Mouse (Mus musculus): ENCODE results near the gene Usp16. TPM values are rescaled to one million over a fixed set of nuclear protein-coding genes. Genes with fewer than 3 reads are reported as not detected.

The Usp16 gene
- polyA plus RNA-seq, 1 experiment from 2014 or later = 43.5 TPM

DNA sequence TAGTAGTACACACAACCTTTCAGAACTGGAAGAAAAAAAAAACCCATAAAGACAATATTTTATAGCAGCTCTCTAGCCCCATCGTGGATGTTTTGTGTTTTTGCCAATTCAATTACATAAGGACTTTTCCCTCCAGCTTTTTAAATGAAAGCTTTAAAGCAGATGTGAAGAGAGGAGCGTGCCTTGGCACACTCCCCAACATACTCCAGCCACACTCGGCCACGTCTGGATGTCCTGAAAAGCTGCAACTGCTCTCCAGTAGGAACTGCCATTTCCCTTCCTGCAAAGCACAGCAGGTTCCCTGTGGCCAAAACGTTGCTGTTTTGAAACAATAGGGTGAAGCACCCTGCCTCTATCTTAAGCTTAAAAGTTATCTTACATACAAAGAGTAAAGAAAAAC, 12.2 kb upstream of the Usp16 start:
- Histone ChIP-seq H3K9ac (replicated peaks; ENCODE audit: low read depth) (no peak overlapping the region), H3K27me3 (replicated peaks; ENCODE audit: insufficient read depth, low read length) (no peaks in the 10 kb centered on the region), H3K36me3 (ENCODE audit: insufficient read depth, low read length) (no peaks in the 10 kb centered on the region), H3K27ac (ENCODE audit: low read length) (peak overlapping the region; percentile 47; the same call in 1 of the 2 replicates), H3K4me1 (ENCODE audit: insufficient read depth, low read depth, low read length) (peaks cover 16% of the 10 kb centered on the region; the same call in 1 of the 2 replicates), H3K4me3 (ENCODE audit: low read depth, low read length) (no peak overlapping the region), H3K9me3 (ENCODE audit: low read length) (no peaks in the 10 kb centered on the region), H3K4me2 (replicated peaks; ENCODE audit: low read depth, low read length) (no peak overlapping the region)
- ATAC-seq (no peak), DNase-seq (ENCODE audit: low spot score) (peak; percentile 62)
- no peak for TF ChIP-seq CTCF (IDR thresholded peaks at IDR 0.05)
- TF ChIP-seq EP300 (IDR thresholded peaks at IDR 0.05) = no peak
- 23% methylated on average over 5 of the region's 5 CpGs for WGBS

DNA sequence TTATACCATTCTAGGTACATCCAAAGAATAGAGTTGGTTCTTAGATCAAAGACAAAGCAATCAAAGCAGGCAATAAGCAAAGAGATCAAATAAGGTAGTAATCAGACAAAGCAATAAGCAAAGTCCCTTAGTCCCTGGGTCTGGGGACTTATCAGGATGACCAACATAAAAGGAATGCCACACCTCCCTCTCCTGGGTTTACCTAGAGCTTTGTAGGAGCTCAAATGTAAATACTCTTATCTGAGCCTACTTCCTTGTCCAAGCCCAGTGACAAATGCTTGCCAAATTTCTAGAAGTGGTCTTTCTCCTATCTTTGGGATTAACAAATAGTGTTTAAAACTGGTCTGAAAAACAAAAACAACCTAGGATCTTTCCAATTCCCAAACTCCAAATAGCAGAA, 11.3 kb upstream of the Usp16 start:
- Histone ChIP-seq H3K27me3 (replicated peaks; ENCODE audit: insufficient read depth, low read length) (no peaks in the 10 kb centered on the region), H3K9ac (replicated peaks; ENCODE audit: low read depth) (no peak overlapping the region), H3K4me2 (replicated peaks; ENCODE audit: low read depth, low read length) (no peak overlapping the region), H3K36me3 (ENCODE audit: insufficient read depth, low read length) (no peaks in the 10 kb centered on the region), H3K9me3 (ENCODE audit: low read length) (no peaks in the 10 kb centered on the region), H3K4me1 (ENCODE audit: insufficient read depth, low read depth, low read length) (peaks cover 16% of the 10 kb centered on the region; the same call in 1 of the 2 replicates), H3K4me3 (ENCODE audit: low read depth, low read length) (no peak overlapping the region), H3K27ac (ENCODE audit: low read length) (peak overlapping the region; percentile 47)
- no peak for TF ChIP-seq CTCF (IDR thresholded peaks at IDR 0.05)
- TF ChIP-seq EP300 (IDR thresholded peaks at IDR 0.05) = peak; percentile 74; the same call in 1 of the 2 replicates
- peak; percentile 76 for DNase-seq (ENCODE audit: low spot score)
- peak; percentile 30; the same call in 1 of the 2 replicates for ATAC-seq

DNA sequence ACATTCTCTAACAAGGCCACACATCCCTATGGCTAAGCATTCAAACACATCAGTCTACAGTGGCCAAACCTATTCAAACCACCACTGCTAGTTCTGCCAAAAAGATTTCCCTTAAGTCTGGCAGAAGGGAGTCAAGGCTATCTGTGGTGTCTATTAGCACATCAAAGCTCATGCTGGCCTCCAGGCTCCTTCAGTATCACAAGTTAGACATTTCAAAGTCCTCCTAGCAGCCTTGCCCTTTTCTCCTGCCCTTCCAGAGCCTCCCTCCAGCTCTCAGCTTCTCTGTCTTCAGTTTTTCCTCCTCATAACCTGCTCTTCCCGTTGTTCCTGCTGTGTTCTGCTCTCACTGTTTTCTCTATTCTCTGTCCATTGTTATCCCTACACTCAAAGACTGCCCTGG, 10.4 kb upstream of the Usp16 start:
- ATAC-seq (no peak), DNase-seq (ENCODE audit: low spot score) (no peak)
- H3K27me3 ChIP-seq (replicated peaks; ENCODE audit: insufficient read depth, low read length) = no peaks in the 10 kb centered on the region
- no peak overlapping the region for H3K27ac ChIP-seq (ENCODE audit: low read length)
- H3K4me2 ChIP-seq (replicated peaks; ENCODE audit: low read depth, low read length) = no peak overlapping the region
- no peak overlapping the region for H3K4me3 ChIP-seq (ENCODE audit: low read depth, low read length)
- 29% methylated on average over 1 of the region's 1 CpGs for WGBS
- peaks cover 16% of the 10 kb centered on the region; the same call in 1 of the 2 replicates for H3K4me1 ChIP-seq (ENCODE audit: insufficient read depth, low read depth, low read length)
- no peak overlapping the region for H3K9ac ChIP-seq (replicated peaks; ENCODE audit: low read depth)
- H3K36me3 ChIP-seq (ENCODE audit: insufficient read depth, low read length) = no peaks in the 10 kb centered on the region
- no peak for TF ChIP-seq CTCF (IDR thresholded peaks at IDR 0.05)
- TF ChIP-seq EP300 (IDR thresholded peaks at IDR 0.05) = no peak
- H3K9me3 ChIP-seq (ENCODE audit: low read length) = no peaks in the 10 kb centered on the region

- Histone ChIP-seq H3K4me1 (ENCODE audit: insufficient read depth, low read depth, low read length) (peaks cover 12% of the 10 kb centered on the region; the same call in 1 of the 2 replicates), H3K9ac (replicated peaks; ENCODE audit: low read depth) (no peak overlapping the region), H3K9me3 (ENCODE audit: low read length) (no peaks in the 10 kb centered on the region), H3K4me2 (replicated peaks; ENCODE audit: low read depth, low read length) (no peak overlapping the region), H3K27ac (ENCODE audit: low read length) (no peak overlapping the region), H3K27me3 (replicated peaks; ENCODE audit: insufficient read depth, low read length) (no peaks in the 10 kb centered on the region), H3K36me3 (ENCODE audit: insufficient read depth, low read length) (no peaks in the 10 kb centered on the region), H3K4me3 (ENCODE audit: low read depth, low read length) (no peak overlapping the region)
- ATAC-seq (no peak), DNase-seq (ENCODE audit: low spot score) (no peak)
- TF ChIP-seq CTCF (IDR thresholded peaks at IDR 0.05) (no peak), EP300 (IDR thresholded peaks at IDR 0.05) (no peak)
These were observed 9.4 kb upstream of the Usp16 start for GRCm38 (mm10) chr16:87445110-87445509.

DNA sequence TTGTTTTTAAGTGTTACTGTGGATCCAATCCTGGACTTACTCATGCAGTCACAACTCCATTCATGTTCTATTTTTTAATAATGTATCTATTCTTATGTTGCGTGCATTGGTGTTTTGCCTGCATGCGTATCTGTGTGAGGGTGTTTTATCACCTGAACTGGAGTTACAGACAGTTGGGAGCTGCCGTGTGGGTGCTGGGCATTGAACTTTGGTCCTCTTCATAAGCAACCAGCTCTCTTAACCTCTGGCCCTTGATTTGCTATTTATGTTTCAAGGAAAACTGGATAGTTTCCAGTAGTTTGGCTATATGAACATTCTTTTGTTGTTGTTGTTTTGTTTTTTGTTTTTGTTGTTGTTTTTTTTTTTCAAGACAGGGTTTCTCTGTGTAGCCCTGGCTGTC, 9.0 kb upstream of the Usp16 start:
- no peaks in the 10 kb centered on the region for H3K9me3 ChIP-seq (ENCODE audit: low read length)
- no peak overlapping the region for H3K4me2 ChIP-seq (replicated peaks; ENCODE audit: low read depth, low read length)
- TF ChIP-seq CTCF (IDR thresholded peaks at IDR 0.05) (no peak), EP300 (IDR thresholded peaks at IDR 0.05) (no peak)
- no peak overlapping the region for H3K4me3 ChIP-seq (ENCODE audit: low read depth, low read length)
- ATAC-seq (no peak), DNase-seq (ENCODE audit: low spot score) (no peak)
- no peak overlapping the region for H3K9ac ChIP-seq (replicated peaks; ENCODE audit: low read depth)
- no peaks in the 10 kb centered on the region for H3K36me3 ChIP-seq (ENCODE audit: insufficient read depth, low read length)
- peaks cover 12% of the 10 kb centered on the region; the same call in 1 of the 2 replicates for H3K4me1 ChIP-seq (ENCODE audit: insufficient read depth, low read depth, low read length)
- H3K27ac ChIP-seq (ENCODE audit: low read length) = no peak overlapping the region
- no peaks in the 10 kb centered on the region for H3K27me3 ChIP-seq (replicated peaks; ENCODE audit: insufficient read depth, low read length)
- 92% methylated on average over 3 of the region's 3 CpGs for WGBS

DNA sequence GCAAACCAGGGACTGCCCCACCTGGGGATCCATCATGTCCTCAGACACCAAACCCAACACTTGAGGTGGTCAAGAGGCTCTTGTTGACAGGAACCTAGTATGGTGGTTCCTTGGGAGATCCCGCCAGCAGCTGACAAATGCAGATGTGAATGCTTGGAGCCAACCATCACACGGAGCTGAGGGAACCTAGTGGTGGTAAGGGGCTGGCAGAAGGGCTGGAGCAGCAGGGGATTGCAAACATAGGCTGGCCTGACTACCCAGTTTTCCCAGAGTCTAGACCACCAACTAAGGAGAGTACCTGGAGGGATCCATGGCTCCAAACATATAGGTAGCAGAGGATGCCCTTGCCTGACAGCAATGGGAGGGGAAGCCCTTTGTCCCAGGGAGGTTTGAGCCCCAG, 1.3 kb upstream of the Usp16 start:
- ATAC-seq (no peak), DNase-seq (ENCODE audit: low spot score) (no peak)
- no peaks in the 10 kb centered on the region for H3K9me3 ChIP-seq (ENCODE audit: low read length)
- H3K4me3 ChIP-seq (ENCODE audit: low read depth, low read length) = no peak overlapping the region
- no peak overlapping the region for H3K9ac ChIP-seq (replicated peaks; ENCODE audit: low read depth)
- H3K4me2 ChIP-seq (replicated peaks; ENCODE audit: low read depth, low read length) = no peak overlapping the region
- 76% methylated on average over 2 of the region's 2 CpGs for WGBS
- no peaks in the 10 kb centered on the region for H3K27me3 ChIP-seq (replicated peaks; ENCODE audit: insufficient read depth, low read length)
- H3K36me3 ChIP-seq (ENCODE audit: insufficient read depth, low read length) = no peaks in the 10 kb centered on the region
- peaks cover 5% of the 10 kb centered on the region; the same call in 1 of the 2 replicates for H3K4me1 ChIP-seq (ENCODE audit: insufficient read depth, low read depth, low read length)
- TF ChIP-seq EP300 (IDR thresholded peaks at IDR 0.05) = no peak
- no peak overlapping the region for H3K27ac ChIP-seq (ENCODE audit: low read length)

- Histone ChIP-seq H3K27me3 (replicated peaks; ENCODE audit: insufficient read depth, low read length) (no peaks in the 10 kb centered on the region), H3K4me1 (ENCODE audit: insufficient read depth, low read depth, low read length) (peaks cover 5% of the 10 kb centered on the region; the same call in 1 of the 2 replicates), H3K4me2 (replicated peaks; ENCODE audit: low read depth, low read length) (peak overlapping the region; percentile 91), H3K4me3 (ENCODE audit: low read depth, low read length) (peak overlapping the region; percentile 91), H3K27ac (ENCODE audit: low read length) (peak overlapping the region; percentile 88), H3K9ac (replicated peaks; ENCODE audit: low read depth) (peak overlapping the region; percentile 84), H3K36me3 (ENCODE audit: insufficient read depth, low read length) (no peaks in the 10 kb centered on the region), H3K9me3 (ENCODE audit: low read length) (no peaks in the 10 kb centered on the region)
- peak; percentile 50 for DNase-seq (ENCODE audit: low spot score)
- ATAC-seq = peak; percentile 75
- under 1% methylated on average over 38 of the region's 38 CpGs for WGBS
- no peak for TF ChIP-seq CTCF (IDR thresholded peaks at IDR 0.05)
- no peak for TF ChIP-seq EP300 (IDR thresholded peaks at IDR 0.05)
These were observed 693 bp downstream of the Usp16 start for GRCm38 (mm10) chr16:87455180-87455611.
